Comparison of ENCODE assay signal across 14 mouse cellular contexts in genomic region chr4:87651275-87651674, GRCm38 (mm10).
A peak's percentile ranks its signal among the peaks of the same experiment; 100 is the strongest.
DNase-seq lines count a peak whose midpoint lies in the region; ATAC-seq and TF ChIP-seq lines count a peak whose summit lies in the region.
"Had no signal": no experiment of that assay in that cellular context is flagged by ENCODE, and none has a peak within 500 bp of the region (broad histone marks: within the 10 kb centered on the region; RNA-seq: fewer than 3 reads in every experiment).

No protein-coding gene starts in this region.

- no peak for TF ChIP-seq CTCF in midbrain, postnatal 0 days (IDR thresholded peaks at IDR 0.05)

- H3K4me2 ChIP-seq in midbrain, embryonic 11.5 days: no peak overlapping the region
- no peak overlapping the region for H3K4me2 ChIP-seq in midbrain, embryonic 14.5 days (ENCODE audit: low read length)
- no peak overlapping the region for H3K4me2 ChIP-seq in forebrain, embryonic 13.5 days
- no peak overlapping the region for H3K4me2 ChIP-seq in midbrain, postnatal 0 days (ENCODE audit: low read depth, low read length, poor library complexity, severe bottlenecking)
- H3K4me2 ChIP-seq: embryonic facial prominence, embryonic 13.5 days; limb, embryonic 15.5 days had no signal

- peaks cover 24% of the 10 kb centered on the region for H3K4me1 ChIP-seq in midbrain, embryonic 11.5 days (ENCODE audit: control insufficient read depth, insufficient read depth, low read length)
- peaks cover 23% of the 10 kb centered on the region for H3K4me1 ChIP-seq in midbrain, embryonic 14.5 days (ENCODE audit: control insufficient read depth, insufficient read depth, low read length)
- peaks cover 54% of the 10 kb centered on the region for H3K4me1 ChIP-seq in forebrain, embryonic 13.5 days
- no peaks in the 10 kb centered on the region for H3K4me1 ChIP-seq in midbrain, postnatal 0 days (ENCODE audit: insufficient read depth, low read length)

- no peak overlapping the region for H3K4me3 ChIP-seq in midbrain, embryonic 11.5 days (ENCODE audit: low read depth, low read length)
- H3K4me3 ChIP-seq in midbrain, embryonic 14.5 days (replicated peaks; ENCODE audit: low read depth, low read length): no peak overlapping the region
- H3K4me3 ChIP-seq in forebrain, embryonic 13.5 days: no peak overlapping the region
- H3K4me3 ChIP-seq in midbrain, postnatal 0 days (ENCODE audit: low read depth, low read length): no peak overlapping the region
- H3K4me3 ChIP-seq: embryonic facial prominence, embryonic 13.5 days; limb, embryonic 15.5 days had no signal

- ATAC-seq in cerebellum, adult (ENCODE audit: insufficient number of reproducible peaks, low FRiP score, low TSS enrichment): peak; percentile 51
- ATAC-seq in midbrain, embryonic 11.5 days (ENCODE audit: low FRiP score): no peak
- ATAC-seq in midbrain, embryonic 14.5 days (ENCODE audit: low FRiP score, low TSS enrichment): no peak
- peak; percentile 66 for ATAC-seq in forebrain, embryonic 13.5 days
- no peak for ATAC-seq in midbrain, postnatal 0 days (ENCODE audit: low FRiP score)

- 48% methylated on average over 3 of the region's 3 CpGs for WGBS in midbrain, embryonic 11.5 days
- 55% methylated on average over 3 of the region's 3 CpGs for WGBS in midbrain, embryonic 14.5 days
- WGBS in forebrain, embryonic 13.5 days: 14% methylated on average over 3 of the region's 3 CpGs
- WGBS in midbrain, postnatal 0 days: 42% methylated on average over 3 of the region's 3 CpGs

- H3K36me3 ChIP-seq in midbrain, embryonic 11.5 days (ENCODE audit: control insufficient read depth, insufficient read depth, low read length): no peaks in the 10 kb centered on the region
- H3K36me3 ChIP-seq in midbrain, embryonic 14.5 days (ENCODE audit: control insufficient read depth, insufficient read depth, low read length): no peaks in the 10 kb centered on the region
- no peaks in the 10 kb centered on the region for H3K36me3 ChIP-seq in forebrain, embryonic 13.5 days (ENCODE audit: poor library complexity, severe bottlenecking)
- H3K36me3 ChIP-seq in midbrain, postnatal 0 days (ENCODE audit: insufficient read depth, low read length): no peaks in the 10 kb centered on the region
- H3K36me3 ChIP-seq: embryonic facial prominence, embryonic 13.5 days; limb, embryonic 15.5 days had no signal

- H3K9ac ChIP-seq in midbrain, embryonic 11.5 days (ENCODE audit: low read length): no peak overlapping the region
- no peak overlapping the region for H3K9ac ChIP-seq in midbrain, embryonic 14.5 days (replicated peaks; ENCODE audit: low read length)
- H3K9ac ChIP-seq in forebrain, embryonic 13.5 days: no peak overlapping the region
- no peak overlapping the region for H3K9ac ChIP-seq in midbrain, postnatal 0 days (replicated peaks; ENCODE audit: low read length, poor library complexity, severe bottlenecking)
- H3K9ac ChIP-seq: embryonic facial prominence, embryonic 13.5 days; limb, embryonic 15.5 days had no signal

- no peaks in the 10 kb centered on the region for H3K27me3 ChIP-seq in midbrain, embryonic 11.5 days (ENCODE audit: control insufficient read depth, insufficient read depth, low read length)
- H3K27me3 ChIP-seq in midbrain, embryonic 14.5 days (ENCODE audit: control insufficient read depth, insufficient read depth, low read length): no peaks in the 10 kb centered on the region
- H3K27me3 ChIP-seq in forebrain, embryonic 13.5 days: 0 out of 2 replicates have a peak, but pooled peaks cover 4% of the 10 kb centered on the region
- H3K27me3 ChIP-seq in midbrain, postnatal 0 days (ENCODE audit: insufficient read depth, low read length): no peaks in the 10 kb centered on the region

- peak overlapping the region; percentile 52 for H3K27ac ChIP-seq in midbrain, embryonic 11.5 days (ENCODE audit: low read depth, low read length)
- H3K27ac ChIP-seq in midbrain, embryonic 14.5 days (replicated peaks; ENCODE audit: low read depth, low read length): no peak overlapping the region
- peak overlapping the region; percentile 73 for H3K27ac ChIP-seq in forebrain, embryonic 13.5 days
- no peak overlapping the region for H3K27ac ChIP-seq in midbrain, postnatal 0 days (ENCODE audit: low read depth, low read length)
- H3K27ac ChIP-seq: embryonic facial prominence, embryonic 13.5 days; limb, embryonic 15.5 days had no signal

- intact Hi-C loops in heart, postnatal 10 days (cut with DNase I): no loop called here

- DNase-seq in cerebellum, adult 11 months: no peak
- no peak for DNase-seq in midbrain, embryonic 11.5 days (ENCODE audit: low spot score, missing footprints)
- DNase-seq in midbrain, embryonic 14.5 days: no peak
- peak; percentile 60 for DNase-seq in midbrain, postnatal 0 days (ENCODE audit: low spot score)
- DNase-seq in heart, postnatal 10 days: no peak
- DNase-seq in B cell, adult 2 months: no peak
- DNase-seq: heart, adult 11 months; kidney, postnatal 14 days; lung, adult 2 months; lung, postnatal 36 days had no signal

- H3K9me3 ChIP-seq in midbrain, embryonic 11.5 days (ENCODE audit: control insufficient read depth, low read length): no peaks in the 10 kb centered on the region
- H3K9me3 ChIP-seq in midbrain, embryonic 14.5 days (ENCODE audit: control insufficient read depth, low read length): no peaks in the 10 kb centered on the region
- H3K9me3 ChIP-seq in forebrain, embryonic 13.5 days (replicated peaks): no peaks in the 10 kb centered on the region
- no peaks in the 10 kb centered on the region for H3K9me3 ChIP-seq in midbrain, postnatal 0 days (ENCODE audit: low read length)
- H3K9me3 ChIP-seq: embryonic facial prominence, embryonic 13.5 days; limb, embryonic 15.5 days had no signal

Comparison
In these comparisons a context has a peak if more than half of its experiments do, and no peak if none do; other contexts are left out.
1. H3K27ac ChIP-seq: peak in midbrain, embryonic 11.5 days (single experiment) and forebrain, embryonic 13.5 days (single experiment); none in midbrain, embryonic 14.5 days (single experiment) and midbrain, postnatal 0 days (single experiment).
2. ATAC-seq: peak in cerebellum, adult (single experiment) and forebrain, embryonic 13.5 days (single experiment); none in midbrain, embryonic 11.5 days (single experiment), midbrain, embryonic 14.5 days (single experiment) and midbrain, postnatal 0 days (single experiment).